Mouse (Mus musculus) testis, adult 2 months (tissue): ENCODE results near the gene Acox1.

Source experiments
- CTCF ChIP-seq: fragments of 200-500 bp; IDR thresholded peaks from 2 replicates; pipeline ENCODE4 v1.5.1; 2012; ENCODE audit warnings: low read depth, mild to moderate bottlenecking, inconsistent platforms, low read length, moderate library complexity; ENCODE audit not compliant: control insufficient read depth, insufficient read depth, insufficient replicate concordance
- POLR2A ChIP-seq: fragments of 200-500 bp; IDR thresholded peaks from 2 replicates; pipeline ENCODE4 v1.6.1; 2012; ENCODE audit warnings: low read depth, mild to moderate bottlenecking, inconsistent platforms, low read length, moderate library complexity; ENCODE audit not compliant: control insufficient read depth

GRCm38 (mm10) chr11:116129993-116130487 is 68.8 kb downstream of the Acox1 start:
- TF ChIP-seq CTCF = no peak
- TF ChIP-seq POLR2A = no peak
